In the genomic region with DNA sequence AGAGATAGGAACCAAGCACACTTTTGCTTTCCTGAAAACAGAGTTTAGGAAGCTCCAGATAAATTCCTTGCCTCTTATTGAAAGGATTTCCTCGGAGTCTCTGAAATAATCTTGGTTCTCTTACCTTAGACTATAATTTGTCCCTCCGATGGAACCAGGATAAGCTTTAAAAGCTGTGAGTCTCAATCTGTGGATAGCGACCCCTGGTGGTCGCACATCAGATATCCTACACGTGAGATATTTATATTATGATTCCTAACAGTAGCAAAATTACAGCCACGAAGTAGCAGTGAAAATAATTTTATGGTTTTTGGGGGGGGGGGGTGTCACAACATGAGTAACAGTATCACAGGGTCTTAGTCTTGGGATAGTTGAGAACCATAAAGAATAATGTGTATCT, we compare ENCODE assay signal across 8 mouse cellular contexts.
A peak's percentile ranks its signal among the peaks of the same experiment; 100 is the strongest.
DNase-seq lines count a peak whose midpoint lies in the region; ATAC-seq and TF ChIP-seq lines count a peak whose summit lies in the region.

No protein-coding gene starts in this region.

- peaks cover 11% of the 10 kb centered on the region for H3K4me1 ChIP-seq in heart, embryonic 11.5 days (ENCODE audit: control insufficient read depth, insufficient read depth, low read length)
- H3K4me1 ChIP-seq in neural tube, embryonic 15.5 days, result 0 out of 2 replicates have a peak, but pooled peaks cover 3% of the 10 kb centered on the region
- H3K4me1 ChIP-seq in liver, postnatal 0 days (ENCODE audit: insufficient read depth), result 0 out of 2 replicates have a peak, but pooled peaks cover 2% of the 10 kb centered on the region

- WGBS in heart, embryonic 11.5 days (ENCODE audit: insufficient replicate concordance), result 27% methylated on average over 6 of the region's 6 CpGs
- 15% methylated on average over 6 of the region's 6 CpGs for WGBS in neural tube, embryonic 15.5 days
- 20% methylated on average over 6 of the region's 6 CpGs for WGBS in liver, postnatal 0 days (ENCODE audit: insufficient replicate concordance)

- no peak for ATAC-seq in heart, embryonic 11.5 days (replicated peaks; ENCODE audit: insufficient number of reproducible peaks, low FRiP score, low TSS enrichment)
- no peak for ATAC-seq in neural tube, embryonic 15.5 days (ENCODE audit: low FRiP score)
- ATAC-seq in liver, postnatal 0 days, result no peak
- ATAC-seq in frontal cortex, adult (ENCODE audit: low TSS enrichment), result no peak

- no peak overlapping the region for H3K4me2 ChIP-seq in heart, embryonic 11.5 days
- no peak overlapping the region for H3K4me2 ChIP-seq in neural tube, embryonic 15.5 days
- H3K4me2 ChIP-seq in liver, postnatal 0 days (ENCODE audit: low read depth, low read length), result no peak overlapping the region

- peak; percentile 62; the same call in 1 of the 2 replicates for TF ChIP-seq CTCF in brain, embryonic 14.5 days (IDR thresholded peaks at IDR 0.05; ENCODE audit: borderline replicate concordance, extremely low read depth, insufficient read depth, insufficient read length)
- peak; percentile 71 for TF ChIP-seq CTCF in liver, postnatal 0 days (IDR thresholded peaks at IDR 0.05; ENCODE audit: low read depth)

- no peaks in the 10 kb centered on the region for H3K9me3 ChIP-seq in heart, embryonic 11.5 days (replicated peaks; ENCODE audit: control insufficient read depth, low read length)
- H3K9me3 ChIP-seq in neural tube, embryonic 15.5 days (replicated peaks), result no peaks in the 10 kb centered on the region
- no peaks in the 10 kb centered on the region for H3K9me3 ChIP-seq in liver, postnatal 0 days (ENCODE audit: low read length)

- no peaks in the 10 kb centered on the region for H3K27me3 ChIP-seq in heart, embryonic 11.5 days (ENCODE audit: control insufficient read depth, insufficient read depth, low read length)
- no peaks in the 10 kb centered on the region for H3K27me3 ChIP-seq in neural tube, embryonic 15.5 days (replicated peaks)
- H3K27me3 ChIP-seq in liver, postnatal 0 days (ENCODE audit: insufficient read depth, low read length), result no peaks in the 10 kb centered on the region

- H3K36me3 ChIP-seq in heart, embryonic 11.5 days (ENCODE audit: control insufficient read depth, insufficient read depth, low read length), result peaks cover 4% of the 10 kb centered on the region; the same call in 1 of the 2 replicates
- H3K36me3 ChIP-seq in neural tube, embryonic 15.5 days, result peaks cover 38% of the 10 kb centered on the region
- no peaks in the 10 kb centered on the region for H3K36me3 ChIP-seq in liver, postnatal 0 days (replicated peaks; ENCODE audit: insufficient read depth, low read length)

- DNase-seq in heart, adult 11 months, result peak; percentile 28
- DNase-seq in neural tube, embryonic 10.5 days (ENCODE audit: extremely low spot score, low spot score), result peak; percentile 41
- peak; percentile 69 for DNase-seq in brain, embryonic 14.5 days (ENCODE audit: low read depth)
- peak; percentile 45 for DNase-seq in liver, postnatal 0 days
- no peak for DNase-seq in right cerebral cortex, adult 18-20 months

- no peak overlapping the region for H3K4me3 ChIP-seq in heart, embryonic 11.5 days (ENCODE audit: low read depth, low read length)
- H3K4me3 ChIP-seq in neural tube, embryonic 15.5 days (replicated peaks), result no peak overlapping the region
- H3K4me3 ChIP-seq in liver, postnatal 0 days (ENCODE audit: low read depth, low read length), result no peak overlapping the region

- H3K27ac ChIP-seq in heart, embryonic 11.5 days (ENCODE audit: low read depth, low read length), result no peak overlapping the region
- no peak overlapping the region for H3K27ac ChIP-seq in neural tube, embryonic 15.5 days (replicated peaks)
- H3K27ac ChIP-seq in liver, postnatal 0 days (ENCODE audit: low read depth), result no peak overlapping the region

- no peak for TF ChIP-seq EP300 in liver, postnatal 0 days (IDR thresholded peaks at IDR 0.05; ENCODE audit: low read depth)

- H3K9ac ChIP-seq in heart, embryonic 11.5 days (ENCODE audit: low read depth, low read length), result no peak overlapping the region
- H3K9ac ChIP-seq in neural tube, embryonic 15.5 days (replicated peaks), result no peak overlapping the region
- no peak overlapping the region for H3K9ac ChIP-seq in liver, postnatal 0 days (replicated peaks)

- no peak for TF ChIP-seq POLR2A in brain, embryonic 14.5 days (IDR thresholded peaks at IDR 0.05; ENCODE audit: borderline replicate concordance, extremely low read depth, insufficient read depth, insufficient read length, poor library complexity, severe bottlenecking)
